Mouse (Mus musculus) adipocyte (in vitro differentiated cells): ENCODE results near the gene Daam1.

Experiments used
- DNase-seq: peaks from one replicate; pipeline ENCODE4 v3.0.0-alpha.2; 2016; ENCODE audit warnings: low spot score

The Daam1 gene

GRCm38 (mm10) chr12:72041238-72041637, 210.4 kb downstream of the Daam1 start:
- no peak for DNase-seq
